Mouse (Mus musculus) kidney, postnatal 14 days (tissue): ENCODE data around the gene Ncoa3.

Source experiments
- DNase-seq: peaks from one replicate; pipeline ENCODE4 v3.0.0; 2022; ENCODE audit warnings: mixed read lengths

Gene Ncoa3

DNA sequence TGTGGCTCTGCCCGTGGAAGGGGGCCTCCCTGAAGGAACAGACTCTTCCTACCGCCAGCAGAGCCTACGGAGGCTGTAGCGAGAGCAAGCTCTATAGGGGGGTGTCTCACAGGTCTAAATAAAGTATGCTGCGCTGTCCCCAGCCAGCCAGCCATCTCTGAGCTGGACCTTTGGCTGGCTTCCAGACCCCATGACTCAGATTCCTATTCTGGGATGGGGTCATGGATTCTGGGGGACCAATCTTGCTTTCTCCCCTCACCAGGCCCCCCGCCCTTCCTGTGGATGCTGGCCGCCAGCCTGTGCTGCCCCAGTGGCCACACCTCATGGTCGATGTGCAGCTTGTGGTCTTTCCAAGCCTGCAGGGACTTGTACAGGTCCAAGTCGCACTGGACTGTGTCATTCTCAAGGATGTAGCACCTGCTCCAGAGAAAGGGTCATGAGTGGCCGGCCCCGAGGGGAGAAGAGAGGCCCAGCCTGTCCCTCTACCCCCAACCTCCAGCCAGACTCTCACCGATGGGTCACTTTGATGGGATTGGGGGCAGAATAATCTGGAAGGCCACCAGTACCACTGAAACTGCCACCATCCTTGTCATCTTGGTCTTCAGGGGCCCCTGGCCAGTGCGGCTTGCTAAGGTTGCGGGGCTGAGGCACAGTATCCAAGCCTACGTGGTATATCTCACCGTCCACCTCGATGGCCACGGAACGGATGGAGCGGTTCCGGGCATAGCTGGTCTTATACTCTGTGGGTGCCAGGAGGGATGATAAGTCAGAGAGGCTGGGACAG is 88.7 kb downstream of the Ncoa3 start:
- DNase-seq = peak; percentile 79

DNA sequence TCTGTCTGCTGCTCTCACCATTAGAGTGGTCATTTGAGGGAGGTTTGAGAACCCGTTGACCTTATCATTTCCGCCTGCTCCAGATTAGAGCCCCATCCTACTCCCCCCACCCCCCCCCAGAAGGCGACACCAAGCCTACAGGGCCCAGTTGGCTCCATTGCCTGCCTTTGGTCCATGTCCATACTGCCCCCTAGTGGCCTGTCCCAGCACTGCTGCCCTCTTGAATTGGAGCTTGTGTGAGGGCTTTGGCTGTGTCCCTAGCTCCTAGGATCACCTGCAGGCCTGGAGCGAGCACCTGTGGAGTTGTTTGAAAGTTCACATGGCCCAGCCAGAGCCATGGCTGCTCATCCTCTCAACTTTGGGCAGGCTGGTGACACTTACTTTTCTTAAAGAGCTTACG is 89.8 kb downstream of the Ncoa3 start:
- DNase-seq = peak; percentile 83

DNA sequence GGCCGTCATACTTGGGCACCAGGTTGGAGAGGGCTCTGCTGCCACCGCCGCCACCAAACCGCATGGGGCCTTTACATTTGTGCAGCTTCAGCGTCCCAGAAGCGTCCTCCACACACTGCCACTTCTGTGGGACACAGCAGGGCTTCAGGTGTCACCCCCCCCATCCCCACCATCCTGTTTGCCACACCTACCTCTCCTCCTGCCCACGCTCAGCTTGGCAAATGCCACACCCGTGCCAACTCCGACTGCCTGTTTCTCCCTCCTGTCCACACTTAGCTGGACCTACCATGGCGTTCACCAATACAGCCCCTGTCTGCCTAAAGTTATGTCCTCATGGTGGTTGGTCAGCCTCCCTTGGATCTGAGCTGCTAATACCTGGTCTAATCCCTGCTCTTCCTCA is 90.2 kb downstream of the Ncoa3 start:
- DNase-seq = no peak

DNA sequence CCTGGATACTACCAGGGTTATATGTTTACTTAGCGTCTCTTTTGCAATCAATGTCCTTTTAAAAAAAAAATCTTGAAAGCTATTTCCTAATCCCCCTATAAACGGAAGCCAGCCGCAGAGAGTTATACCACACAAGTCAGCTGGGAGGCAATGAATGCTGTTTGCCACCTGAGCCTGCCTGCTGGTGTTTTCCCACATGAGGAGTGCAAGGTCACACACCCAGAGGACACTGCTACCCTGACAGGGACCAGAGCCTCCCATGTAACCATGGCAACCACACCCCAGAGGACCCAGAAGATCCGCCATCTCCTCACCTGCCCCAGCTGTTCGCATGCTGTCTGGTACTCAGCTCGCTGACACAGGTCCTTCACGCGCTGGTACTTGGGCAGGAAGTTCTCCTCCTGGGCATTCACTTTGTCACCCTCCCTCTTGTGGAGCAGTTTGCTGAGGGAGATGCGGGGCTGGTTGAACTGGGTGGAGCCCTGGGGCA is 91.2 kb downstream of the Ncoa3 start:
- DNase-seq = no peak

DNA sequence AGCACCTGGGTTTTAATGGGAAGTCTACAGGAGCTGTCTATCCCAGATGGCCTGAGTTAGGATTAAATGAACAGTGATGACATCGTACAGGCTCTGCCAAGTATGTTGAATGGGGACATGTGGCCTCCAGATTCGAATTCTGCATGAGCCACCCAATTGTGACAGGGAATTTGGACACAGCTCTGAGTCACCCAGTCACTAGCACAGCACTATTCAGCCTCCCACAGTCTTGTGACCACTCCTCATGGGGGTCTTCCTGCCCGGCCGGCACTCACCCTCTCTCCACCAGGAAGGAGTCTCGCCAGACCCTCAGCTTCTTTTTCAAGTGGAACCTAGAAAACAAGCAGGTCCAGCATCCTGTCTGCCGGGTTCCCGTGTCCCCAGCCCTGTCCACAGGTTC is 91.7 kb downstream of the Ncoa3 start:
- DNase-seq = no peak

DNA sequence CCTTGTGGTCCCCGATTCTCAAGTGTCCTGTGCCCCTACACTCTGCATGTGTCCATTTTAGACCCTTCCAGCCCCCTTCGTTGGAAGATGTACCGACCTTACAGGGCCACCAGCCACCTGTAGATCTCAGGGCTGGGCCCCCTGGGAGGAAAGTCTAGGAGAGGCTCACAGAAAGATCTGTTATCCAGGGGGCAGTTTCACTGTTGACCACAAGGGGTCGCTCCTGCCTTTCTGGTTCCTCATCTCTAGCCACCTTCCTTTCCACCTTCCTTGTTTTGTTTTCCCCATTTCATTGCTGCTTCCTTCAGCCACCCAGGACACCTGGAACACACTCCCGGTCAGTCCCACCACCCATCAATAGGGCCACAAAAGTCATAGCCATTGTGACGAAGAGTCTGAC is 92.5 kb downstream of the Ncoa3 start:
- DNase-seq = peak; percentile 74

DNA sequence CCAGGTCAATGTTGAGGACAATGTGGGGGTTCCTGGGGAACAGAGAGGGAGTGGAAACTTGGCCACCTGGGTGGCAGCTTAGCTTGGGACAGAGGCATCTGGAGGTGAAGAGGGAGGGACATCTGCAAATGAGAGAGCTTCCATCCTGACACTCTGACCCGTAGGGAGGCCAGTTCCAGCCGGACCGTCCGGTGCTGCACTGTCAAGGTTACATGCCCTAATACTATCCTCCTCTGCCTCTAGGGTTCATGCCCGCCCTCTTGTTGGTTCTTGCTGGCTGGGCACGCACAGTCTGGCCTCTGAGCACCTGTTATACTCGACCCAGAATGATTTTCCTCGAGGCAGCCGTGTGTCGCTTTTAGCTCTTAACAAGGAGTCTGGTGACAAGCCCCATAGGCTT is 93.3 kb downstream of the Ncoa3 start:
- no peak for DNase-seq

DNA sequence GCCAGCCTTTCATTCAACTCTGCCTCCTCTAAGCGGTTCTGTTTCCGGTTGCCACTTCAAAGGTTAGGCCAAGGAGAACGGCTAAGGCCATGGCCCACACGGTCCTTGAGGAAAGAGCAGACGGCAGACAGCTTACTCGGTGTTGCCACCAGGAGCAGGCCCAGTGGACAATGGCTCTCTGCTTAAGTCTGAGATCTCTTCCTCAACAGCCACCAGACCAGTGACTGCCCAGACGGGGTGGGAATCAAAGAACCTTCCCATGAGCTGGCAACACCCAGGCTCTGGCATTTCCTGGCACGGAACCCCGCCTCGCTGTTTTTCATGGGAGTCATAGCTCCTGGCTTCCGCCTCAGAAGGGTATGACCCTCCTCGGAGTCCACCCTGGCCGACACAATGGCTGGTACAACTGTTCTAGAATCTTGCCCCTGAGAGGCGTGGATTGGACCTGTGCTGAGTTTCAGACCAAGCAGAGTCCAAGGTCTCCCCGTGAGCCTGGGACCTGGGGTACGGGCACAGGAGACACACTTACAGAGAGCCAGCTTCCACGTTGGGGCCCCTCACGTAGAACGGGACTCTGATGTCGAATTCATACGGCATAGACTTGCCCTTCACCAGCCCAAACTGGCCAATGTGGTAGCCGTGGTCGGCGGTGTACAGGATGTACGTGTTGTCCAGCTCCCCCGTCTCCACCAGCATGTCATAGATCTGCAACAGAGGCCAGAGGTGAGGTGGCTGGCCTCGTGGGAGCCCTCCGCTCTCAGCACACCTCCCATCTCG is 94.2 kb downstream of the Ncoa3 start:
- DNase-seq = peak; percentile 61

DNA sequence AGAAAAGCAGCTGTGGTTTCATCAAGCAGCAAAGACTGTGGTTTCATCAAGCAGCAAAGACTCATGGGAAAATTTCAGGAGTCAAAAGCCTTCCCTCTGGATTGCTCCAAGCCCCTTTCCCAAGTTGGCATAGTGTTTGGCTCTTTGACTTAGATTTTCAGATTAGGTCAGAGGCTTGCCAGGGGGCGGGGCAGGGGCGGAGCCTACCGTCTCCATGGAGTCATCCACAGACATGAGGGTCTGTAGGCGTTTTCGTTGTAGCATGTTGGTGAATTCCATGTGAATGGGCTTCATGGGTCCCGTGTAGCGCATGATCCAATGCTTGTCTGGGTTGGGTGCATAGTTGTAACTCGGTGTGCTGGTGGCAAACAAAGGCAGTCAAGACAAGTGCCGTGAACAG is 96.6 kb downstream of the Ncoa3 start:
- DNase-seq = no peak

DNA sequence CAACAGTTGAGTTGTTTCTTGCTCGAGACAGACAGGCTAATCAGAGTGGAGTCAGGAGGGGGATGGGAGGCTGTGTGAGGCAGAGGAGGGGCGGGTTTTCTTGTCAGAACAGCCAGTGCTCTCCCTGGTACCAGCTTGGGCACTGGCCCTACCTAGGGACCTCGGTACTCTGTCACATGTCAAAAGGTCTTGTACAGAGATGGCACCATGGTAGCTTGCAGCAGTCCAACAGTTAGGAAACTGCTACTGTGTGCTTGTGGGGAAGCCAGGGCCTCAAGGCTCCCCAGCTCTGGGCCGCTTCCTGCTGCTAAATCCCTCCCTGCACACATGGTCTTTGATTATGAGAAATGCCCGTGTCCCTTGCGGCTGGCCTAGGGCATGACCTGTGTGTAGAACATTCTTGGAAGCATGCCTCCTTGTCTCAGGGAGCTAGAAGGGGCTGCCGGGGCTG is 97.7 kb downstream of the Ncoa3 start:
- DNase-seq = peak; percentile 67

DNA sequence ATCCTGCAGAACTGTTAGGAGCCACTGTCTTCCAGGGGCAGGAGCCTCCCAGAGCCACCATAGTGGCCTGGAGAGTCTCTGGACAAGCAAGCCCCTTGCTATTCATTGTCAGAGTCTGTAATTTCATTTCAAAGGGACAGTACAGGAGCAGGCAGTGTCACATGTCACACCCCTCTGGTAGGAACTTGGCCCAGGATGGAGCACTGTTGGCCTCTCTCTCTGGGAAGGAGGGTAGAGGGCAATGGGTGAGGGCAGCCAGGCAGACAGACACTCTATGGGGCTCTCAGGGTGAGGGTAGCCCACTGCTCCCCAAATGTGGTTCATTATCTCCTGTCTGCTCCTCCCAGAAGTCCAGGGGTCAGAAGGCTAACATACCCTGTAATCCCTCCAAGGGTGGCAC is 99.2 kb downstream of the Ncoa3 start:
- no peak for DNase-seq

DNA sequence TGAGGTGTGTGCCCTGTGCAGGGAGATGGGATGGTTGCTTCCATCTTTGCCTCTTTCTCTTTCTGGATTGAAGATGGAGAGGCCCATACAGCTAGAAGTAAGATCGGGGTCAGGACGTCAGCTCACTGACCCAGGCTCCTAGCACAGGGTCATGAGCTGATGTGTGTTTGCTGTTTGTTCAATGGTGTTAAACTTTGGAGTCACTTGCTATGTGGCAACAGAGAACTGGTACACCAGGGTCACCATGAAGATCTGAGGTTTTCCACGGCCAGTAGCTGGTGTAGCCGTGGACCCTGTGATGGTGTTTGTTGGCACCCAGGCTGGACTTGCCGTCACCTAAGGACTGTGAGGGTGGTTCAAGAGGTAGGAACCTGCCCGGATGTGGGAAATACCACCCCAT is 100.0 kb downstream of the Ncoa3 start:
- no peak for DNase-seq

DNA sequence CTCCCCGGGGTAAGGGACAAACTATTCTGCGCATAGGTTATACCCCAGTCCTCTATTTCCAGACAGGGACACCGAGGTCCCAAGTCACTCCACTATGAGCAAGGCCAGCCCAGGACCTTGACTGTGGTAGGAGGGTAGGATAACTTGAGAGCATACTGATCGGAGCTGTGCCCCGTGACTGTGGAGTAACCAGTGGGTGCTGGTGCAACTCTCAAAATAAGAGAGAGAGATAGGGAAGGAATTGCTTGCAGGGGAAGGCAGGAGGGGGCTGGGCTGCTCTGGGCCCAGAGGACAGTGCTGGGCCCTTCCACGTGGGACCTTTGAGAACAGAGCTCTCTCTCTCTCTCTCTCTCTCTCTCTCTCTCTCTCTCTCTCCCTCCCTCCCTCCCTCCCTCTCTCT is 103.9 kb downstream of the Ncoa3 start:
- no peak for DNase-seq

DNA sequence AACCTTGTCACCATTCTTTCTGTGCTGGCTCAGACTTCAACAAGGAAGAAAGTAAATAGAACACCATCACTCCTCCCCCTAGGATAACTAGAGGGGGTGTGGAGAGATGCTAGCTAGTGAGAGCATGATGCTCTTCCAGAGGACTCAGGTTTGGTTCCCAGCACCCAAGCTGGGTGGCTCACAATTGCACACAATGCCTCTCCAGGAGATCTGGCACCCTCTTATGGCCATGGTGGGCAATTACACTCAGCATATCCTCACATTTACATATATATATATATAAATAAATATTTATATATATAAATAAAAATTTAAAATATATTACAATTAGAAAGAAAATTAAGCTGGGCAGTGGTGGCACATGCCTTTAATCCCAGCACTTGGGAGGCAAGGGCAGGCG is 104.4 kb downstream of the Ncoa3 start:
- DNase-seq = no peak

DNA sequence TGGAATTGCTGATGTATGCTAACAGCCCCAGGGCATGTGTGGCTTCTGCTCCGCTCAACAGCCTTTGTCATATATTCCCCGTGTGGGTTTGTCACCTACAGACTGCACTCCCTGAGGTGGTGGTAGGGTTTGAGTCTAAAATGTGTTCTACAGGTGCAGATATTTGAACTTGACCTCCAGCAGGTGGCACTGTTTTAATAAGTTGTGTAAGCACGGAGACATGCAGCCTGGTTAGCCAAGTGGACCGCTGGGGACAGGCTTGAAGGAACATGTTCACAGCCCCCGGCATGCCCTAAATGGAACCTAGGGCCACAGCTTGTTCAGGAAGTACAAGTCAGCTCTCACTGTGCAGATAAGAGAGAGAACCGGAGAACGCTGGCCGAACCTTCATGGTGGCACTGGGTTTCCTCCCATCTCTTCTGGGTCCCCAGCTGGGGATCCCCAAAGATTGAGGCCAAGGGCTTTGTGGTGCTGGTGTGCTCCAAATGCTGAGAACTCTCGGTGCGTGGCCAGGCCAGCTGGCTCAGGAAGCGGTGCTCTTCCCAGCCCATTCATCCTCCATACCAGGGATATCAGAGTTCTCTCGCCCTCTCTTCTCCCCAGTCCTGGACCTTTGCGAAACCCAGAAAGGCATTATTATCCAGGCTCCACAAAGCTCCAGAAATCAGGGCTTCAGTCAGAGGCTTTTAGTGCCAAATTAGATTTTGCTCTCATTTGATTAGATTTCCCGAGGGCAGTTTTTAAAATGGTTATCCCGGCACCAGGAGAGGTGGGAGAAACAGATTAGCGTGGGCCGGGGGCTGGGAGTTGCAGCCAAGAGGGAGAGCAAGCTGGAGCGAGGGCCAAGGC is 105.2 kb downstream of the Ncoa3 start:
- DNase-seq = peak; percentile 56

DNA sequence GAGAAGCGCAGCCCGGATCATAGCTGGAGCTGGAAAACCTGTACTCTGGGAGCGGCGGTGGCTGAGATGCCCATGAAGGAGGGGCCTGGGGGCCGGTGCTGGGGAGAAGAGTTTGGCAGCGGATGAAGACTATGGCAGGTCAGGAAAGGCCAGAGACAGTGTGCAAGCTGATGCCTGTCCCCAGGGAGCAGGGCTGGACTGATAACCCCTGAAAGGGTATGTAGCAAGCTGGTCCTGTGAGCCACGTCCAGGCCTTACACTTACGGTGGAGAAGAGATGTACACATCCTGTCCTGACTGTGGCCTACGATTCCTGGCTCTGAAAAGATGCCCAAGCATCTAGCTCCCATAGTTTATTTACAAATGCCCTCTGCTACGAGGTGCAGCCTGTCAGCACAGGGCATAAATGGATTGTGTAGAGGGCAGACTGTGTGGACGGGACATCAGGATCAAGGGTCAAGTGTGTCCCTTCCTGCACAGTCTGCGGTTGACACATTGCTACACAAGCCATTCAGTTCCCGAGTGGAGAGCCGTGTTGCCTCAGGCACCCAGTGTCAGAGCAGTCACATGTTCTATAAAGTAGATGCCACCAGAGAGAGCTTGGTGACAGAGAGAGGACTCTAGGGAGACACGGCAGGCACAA is 106.0 kb downstream of the Ncoa3 start:
- no peak for DNase-seq

DNA sequence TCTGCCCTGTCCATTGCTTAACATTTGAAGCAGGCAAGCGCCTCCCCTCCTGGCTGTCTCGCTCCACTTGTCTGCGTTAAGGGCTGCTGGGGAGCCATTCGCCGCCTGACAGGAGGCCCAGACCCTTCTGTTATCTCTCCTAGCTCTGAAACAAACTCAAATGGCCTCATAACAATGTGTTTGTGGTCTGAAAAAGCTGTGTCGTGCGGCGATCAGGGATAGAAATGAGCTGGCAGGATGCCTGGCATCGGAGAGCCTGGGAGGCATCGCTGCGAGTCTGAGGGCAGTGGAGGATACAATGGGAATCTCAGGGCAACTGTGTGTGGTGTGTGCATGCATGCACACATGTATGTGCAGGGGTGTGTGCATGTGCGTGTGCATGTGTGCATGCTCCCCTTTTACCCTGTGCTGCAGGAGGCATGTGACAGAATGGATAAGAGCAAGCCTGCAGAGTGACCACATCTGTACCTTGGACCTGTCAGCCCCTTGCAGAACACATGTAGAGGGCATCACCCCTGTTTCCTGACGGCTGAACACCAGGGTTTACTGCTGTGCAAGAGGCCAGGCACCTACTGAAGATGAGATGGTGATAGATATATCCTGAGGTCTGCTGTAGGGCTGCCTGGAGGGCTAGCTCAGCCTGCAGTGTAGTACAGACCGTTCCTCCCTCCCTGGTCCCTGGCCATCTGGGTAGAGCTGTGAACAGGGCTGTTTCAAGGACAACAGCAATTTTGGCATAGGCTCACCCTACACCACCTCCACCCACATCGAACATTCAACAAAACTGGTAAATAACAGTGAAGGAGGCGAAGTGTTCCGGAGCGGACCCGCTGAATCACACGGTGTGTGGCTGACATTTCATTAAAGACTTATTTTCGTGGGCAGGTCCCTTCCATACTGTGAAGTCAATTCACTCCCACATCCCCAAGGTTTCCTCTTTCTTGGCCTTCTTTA is 108.2 kb downstream of the Ncoa3 start:
- DNase-seq = no peak

DNA sequence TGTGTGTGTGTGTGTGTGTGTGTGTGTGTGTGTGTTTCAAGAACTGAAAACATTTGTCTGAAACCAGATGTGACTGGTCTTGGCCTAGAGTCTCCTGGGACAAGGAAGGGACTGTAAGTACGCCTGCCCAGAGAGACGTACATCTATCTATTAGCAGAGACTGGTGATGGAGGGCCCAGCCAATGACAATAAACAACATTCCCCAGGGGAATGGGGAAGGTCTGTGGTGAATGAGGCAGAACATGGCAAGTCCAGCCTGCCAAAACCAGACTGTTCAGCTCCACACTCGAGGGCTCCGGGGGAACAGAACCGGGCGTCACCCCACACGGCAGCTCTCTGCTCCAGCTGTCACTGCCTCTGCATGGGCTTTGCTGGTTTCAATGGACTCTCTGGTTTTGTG is 110.5 kb downstream of the Ncoa3 start:
- DNase-seq = peak; percentile 53

DNA sequence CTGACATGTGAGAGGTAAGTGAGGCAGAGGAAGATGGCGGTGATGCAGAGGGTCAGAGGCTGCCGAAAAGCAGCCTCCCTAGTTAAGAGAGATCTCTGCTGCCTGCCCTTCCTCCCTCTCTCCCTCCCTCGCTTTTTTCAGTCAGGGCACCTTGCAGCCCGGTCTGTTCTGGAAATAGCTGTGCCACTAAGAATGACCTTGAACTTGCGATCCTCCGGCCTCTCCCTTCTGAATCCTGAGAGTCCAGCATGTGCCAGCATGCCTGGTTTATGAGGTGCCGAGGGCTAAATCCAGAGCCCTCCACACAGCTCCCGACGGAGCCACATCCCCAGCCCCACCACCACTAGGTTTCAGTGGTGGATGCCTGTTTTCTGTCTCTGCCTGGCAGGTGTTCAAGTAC is 113.5 kb downstream of the Ncoa3 start:
- DNase-seq = no peak

DNA sequence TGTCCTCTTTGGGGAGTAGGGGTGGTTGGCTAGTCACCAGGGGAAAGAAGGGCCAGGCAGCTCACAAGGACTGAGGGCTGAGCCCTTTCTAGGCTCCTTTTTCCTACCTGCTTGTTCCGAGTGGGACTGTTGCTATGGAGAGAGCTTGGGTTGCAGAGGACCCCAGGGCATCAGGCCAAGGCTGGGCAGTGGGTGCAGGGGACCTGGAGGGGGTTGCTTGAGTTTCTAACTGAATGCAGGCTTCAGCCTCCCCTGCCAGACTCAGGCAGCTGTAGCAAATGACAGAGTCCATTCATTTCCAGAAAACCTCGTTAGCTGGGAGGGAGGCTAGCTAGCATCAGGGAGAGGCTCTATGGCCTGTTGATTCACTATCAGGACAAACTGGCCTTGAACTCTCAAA is 114.2 kb downstream of the Ncoa3 start:
- no peak for DNase-seq

DNA sequence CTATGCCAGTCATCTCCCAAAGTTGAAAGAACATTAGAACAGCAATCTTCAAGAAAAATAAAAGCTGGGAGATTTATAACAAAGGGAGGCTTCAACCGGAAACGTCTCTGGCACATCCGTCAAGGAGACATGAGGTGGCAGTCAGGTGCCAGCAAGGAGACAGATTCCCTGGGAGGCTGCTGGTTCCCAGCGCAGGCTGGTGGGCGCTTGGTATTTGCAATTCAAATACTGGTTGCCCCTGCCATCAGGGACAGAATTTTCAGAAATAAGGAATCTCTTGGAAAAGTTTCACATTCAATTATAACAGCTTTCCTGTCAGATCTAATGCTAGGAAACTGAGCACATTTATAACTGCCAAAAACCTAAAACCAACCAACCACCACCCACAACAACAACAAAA is 115.5 kb downstream of the Ncoa3 start:
- DNase-seq = no peak

DNA sequence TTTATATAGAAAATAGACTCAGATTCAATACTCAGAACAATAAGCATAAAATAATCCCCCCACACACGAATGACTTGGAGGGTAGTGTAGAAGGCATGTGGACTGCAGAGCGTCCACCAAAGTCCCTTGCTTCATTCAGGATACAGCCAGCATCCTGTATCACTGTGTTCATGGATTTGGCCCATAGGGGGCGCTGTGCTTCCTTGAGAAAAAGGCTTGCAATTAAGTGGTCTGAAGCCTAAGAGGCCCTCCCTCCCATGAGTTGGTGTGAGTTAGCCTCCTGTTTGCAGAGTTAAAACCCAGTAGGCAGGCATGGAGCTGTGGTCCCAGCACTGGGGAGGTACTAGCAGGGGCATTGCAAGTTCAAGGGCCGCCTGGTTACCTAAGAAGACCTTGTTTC is 115.9 kb downstream of the Ncoa3 start:
- peak; percentile 90 for DNase-seq
